Mouse (Mus musculus): ENCODE measurements at regions not wholly inside any gene's neighbourhood (a gene's known extent, or its start where the extent isn't known, plus 50 kb on each side); places are given as distances from the start of the nearest gene placed in this dataset.

DNA sequence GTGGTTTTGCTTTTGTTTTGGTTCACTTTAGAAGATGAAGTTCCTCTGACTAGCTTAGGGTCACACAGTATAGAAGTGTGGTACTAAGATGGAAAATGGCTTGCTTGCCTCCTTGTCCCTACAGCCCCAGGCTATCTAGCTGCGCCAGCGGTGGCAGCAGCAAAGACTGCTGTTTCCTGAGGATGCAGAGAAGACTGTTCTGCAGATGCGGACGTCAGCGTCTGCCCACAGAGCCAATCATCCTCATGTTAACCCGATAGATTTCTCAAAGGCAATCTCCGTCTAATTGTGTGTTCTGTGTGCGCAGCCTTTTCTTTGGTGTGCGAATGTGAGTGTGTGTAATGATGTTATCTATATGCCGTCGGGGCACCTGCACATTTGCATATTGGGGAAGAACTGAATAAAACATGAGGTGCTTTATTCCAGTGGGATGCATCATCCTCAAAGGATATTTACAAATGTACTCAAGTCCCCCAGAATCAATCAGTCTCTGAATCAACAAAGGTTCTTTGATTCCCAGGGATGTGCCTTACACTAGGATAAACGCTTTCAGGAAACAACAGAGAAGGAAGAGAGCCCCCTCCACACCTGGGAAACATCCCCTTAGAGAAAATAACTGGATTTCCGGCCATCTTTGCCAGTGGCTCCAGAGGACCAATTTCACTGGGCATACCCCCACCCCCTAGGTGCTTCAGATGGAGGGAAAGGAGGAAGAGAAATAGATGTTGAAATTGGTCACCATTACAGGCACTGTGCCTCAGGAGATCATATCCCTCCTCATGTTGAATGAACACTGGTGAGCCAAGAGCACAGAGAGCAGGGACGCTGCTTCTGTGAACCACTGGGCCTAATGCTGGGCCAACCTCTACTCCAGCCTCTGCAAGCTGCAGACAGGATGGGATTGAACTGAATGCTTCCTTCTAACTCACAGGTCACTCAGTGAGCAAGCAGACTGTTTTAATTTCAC is 409.7 kb upstream of the Plxna2 start:
- no peak for DNase-seq (ENCODE audit: low spot score)

DNA sequence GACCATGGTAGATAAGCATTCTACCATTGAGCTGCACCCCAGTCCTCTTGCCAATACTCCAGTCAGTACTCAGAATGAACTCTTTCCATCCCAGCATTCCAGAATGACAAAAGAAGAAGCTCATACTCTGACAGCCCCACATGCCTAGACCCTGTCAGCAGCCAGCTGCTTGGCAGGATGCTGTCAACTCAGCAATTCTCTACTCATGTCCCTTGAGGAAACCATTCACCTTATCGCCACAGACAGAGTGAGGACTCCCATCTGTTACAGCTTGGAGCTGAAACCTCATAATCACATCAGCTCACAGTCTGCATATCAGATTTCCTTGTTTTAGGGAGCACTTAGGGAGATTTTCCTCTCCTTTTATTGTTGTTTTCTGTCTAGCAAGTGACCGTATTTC is 420.5 kb upstream of the Plxna2 start:
- DNase-seq (ENCODE audit: low spot score), result no peak

DNA sequence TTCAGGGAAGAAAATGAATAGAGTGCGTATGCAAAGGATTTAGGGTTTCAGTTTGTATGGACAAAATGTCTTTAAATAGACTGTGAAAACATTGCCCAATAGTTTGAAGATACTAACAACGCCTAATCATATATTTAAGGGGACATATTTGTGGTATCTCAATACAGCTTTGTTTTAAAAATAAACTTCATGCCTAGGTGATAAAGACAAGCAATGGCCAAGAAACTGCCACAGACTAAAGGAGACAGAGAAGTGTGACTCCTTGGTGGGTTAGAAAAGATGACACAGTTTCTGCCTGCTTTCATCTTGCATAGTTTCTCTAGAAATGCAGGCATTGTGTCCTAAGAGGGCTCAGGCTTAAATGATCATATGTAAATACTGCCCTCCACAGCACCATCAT is 435.7 kb upstream of the Plxna2 start:
- DNase-seq (ENCODE audit: low spot score), result no peak

DNA sequence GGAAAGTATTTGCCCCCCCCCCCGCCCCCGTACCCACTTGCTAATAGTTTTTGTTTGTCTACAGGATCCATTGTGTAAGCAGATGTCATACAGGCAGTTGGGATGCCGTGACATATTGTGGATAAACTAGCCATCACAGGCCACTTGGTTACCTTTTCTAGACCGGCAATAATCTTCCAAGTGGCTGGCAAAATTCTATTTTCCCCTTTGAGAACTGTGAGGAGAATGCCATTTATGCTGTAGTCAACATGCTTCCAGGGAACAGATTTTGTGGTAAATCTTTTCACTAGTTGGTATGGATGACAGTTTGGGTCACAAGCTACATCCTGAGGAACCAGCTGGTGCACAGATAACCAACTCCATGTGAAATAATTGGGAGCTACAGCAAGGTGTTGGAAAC is 456.5 kb upstream of the Plxna2 start:
- DNase-seq (ENCODE audit: low spot score), result no peak

DNA sequence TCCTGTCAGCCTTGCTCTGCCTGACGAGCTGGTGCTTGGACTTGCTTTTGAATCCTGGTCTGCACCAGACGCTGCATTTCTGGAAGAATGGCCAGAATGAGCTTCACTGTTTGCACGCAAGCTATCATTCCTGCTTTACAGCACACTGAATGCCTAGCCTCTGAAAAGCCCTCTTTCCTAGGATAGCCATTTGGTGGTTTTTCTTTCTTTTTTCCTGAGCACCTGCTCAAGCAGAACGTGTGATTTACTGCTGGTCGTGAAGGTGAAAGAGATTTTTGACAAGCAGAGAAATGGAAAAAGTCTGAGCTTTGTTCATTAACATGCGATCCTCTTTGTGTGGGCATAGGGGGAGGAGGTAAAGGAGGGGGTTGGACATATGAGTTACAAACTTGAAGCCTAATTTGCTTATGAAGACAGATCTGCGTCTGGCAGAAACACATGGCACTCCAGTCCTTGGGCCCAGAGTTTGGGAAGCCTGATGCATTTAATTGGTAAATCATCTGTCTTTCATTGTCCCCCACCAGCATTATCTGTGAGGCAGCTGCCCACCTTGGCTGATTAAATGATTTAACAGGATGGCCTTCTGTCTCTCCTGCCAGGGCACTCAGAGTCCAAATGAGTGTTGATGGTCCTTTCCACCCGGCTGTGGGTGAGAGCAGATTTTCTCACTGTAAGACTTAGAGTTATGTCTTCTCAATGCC is 457.1 kb upstream of the Plxna2 start:
- DNase-seq (ENCODE audit: low spot score), result no peak

DNA sequence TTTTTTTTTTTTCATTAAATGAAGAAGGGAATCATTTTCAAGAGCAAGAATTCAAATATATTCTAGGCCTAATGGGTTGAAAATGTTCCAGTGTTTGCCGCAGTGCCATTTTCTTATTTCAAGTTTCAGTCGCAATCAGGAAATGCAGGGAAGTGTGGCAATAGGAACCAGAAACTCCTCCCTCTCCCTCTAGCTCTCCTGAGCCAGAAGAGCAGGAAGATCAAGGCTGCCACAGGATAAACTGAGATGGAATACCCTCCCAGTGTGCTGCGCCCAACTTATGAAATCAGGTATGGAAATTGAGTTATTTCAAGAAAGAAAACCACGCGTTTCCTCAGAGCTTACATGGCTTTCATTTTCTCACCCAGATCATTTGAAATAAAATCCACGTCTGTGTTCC is 460.8 kb upstream of the Plxna2 start:
- DNase-seq (ENCODE audit: low spot score), result no peak

DNA sequence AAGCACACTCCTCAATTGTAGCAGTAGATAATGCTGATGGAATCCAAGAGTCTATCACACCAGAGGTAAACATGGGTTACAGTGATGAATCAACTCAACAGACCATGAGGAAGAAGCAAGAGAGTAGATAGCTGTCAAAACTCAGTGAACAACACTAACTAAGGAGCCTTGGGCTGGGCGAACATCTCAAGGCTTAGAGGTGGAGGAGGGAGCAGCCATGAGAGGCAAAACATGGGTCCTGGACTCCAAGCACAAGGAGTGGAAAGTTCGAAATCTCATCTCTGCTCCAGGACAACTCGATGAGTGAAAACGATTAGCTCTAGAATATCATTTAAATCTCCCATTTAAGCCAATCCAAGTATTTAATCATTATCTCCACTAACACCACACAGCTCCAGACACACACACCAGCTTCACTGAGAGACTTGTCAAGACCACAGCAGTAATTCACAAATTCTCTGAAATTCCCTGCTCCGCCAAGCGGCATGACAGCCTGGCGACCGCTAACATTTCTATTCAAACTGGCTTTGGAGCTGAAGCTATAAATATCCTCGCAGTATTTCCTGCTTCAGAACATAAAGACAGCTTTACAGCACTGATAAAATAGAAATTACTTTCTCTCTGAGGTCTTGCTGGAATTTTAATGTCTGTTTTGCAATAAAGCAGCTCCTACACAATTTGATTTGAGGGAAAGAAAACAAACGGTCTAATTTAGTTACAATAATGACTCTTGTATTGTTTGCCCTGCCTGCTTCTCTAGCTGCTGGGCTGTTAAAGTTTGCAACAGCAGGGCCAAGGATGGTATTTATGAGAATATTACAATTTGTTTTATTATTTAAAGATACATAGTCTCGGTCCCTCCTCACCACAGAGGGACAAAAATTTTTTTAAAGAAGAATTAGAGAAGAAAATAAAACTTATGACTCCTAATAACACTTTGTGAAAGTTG is 469.3 kb upstream of the Plxna2 start:
- DNase-seq (ENCODE audit: low spot score), result no peak

DNA sequence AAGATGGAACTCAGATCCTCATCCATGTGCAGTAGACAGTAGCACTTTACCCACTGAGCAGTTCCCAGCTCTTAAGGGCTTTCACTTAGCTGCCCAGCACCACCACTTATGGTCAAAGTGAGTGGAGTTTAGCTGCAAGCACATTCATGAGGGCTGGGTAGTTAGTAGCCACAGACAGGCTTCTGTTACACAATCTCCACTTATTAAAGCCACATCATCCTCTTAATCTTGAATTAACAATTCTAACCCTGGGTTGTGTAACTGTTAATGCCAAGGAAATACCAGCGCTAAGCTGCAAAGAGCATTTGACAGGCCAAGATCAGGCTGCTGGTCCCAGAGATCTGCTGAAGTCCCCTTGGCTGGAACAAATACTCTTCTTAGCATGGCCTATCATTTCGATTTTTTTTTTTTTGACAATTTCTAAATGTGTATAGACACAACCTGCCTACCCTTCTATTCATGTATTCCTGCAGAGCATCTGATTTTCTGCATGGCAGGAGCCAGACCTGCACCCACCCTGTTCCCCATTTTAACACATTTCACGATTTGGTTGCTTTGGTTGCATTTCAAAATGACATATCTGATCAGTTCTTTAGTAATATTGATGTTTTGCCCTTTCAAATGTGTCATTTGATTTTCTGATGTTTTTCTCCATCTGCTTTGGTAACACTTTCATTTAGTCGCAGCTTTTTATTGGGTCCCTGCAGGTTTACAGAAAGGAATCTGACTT is 500.2 kb upstream of the Plxna2 start:
- DNase-seq (ENCODE audit: low spot score), result no peak

DNA sequence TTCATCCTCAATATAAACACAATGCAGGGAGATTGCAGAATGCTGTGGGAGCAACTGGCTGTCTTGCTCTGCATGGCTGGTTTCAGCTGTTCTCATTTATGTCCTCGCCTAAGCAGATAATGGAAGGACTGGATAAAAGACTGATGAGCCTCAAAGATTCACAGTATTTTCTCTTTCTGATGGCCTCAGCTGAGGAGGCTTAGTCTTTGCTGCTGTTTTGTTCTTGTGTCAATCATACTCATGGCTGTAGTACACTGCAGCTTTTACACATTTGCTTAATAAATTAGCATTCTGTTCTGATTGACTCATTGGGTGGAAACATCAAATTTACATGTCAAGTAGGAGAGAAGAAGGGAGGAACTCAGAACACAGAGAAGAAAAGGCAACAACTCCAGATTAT is 503.6 kb upstream of the Plxna2 start:
- DNase-seq (ENCODE audit: low spot score), result no peak

DNA sequence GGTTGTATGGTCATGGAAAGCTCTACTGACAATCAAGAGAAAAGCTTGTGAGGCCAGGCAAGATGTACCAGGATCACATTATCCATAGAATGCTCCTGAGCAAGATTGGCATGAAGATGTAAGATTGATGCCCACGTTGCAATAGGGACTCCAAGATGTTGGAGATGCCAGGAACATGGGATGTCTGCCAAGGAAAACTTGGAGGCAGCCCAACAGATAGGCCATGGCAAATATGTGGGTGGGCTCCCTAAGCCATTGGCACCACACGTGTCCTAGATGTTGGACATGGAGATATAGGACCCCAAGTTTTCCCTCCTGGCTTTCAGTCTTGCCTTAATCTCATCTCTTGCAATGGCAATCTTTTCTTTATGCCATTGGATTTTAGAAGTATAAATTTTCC is 506.1 kb upstream of the Plxna2 start:
- DNase-seq (ENCODE audit: low spot score), result no peak

DNA sequence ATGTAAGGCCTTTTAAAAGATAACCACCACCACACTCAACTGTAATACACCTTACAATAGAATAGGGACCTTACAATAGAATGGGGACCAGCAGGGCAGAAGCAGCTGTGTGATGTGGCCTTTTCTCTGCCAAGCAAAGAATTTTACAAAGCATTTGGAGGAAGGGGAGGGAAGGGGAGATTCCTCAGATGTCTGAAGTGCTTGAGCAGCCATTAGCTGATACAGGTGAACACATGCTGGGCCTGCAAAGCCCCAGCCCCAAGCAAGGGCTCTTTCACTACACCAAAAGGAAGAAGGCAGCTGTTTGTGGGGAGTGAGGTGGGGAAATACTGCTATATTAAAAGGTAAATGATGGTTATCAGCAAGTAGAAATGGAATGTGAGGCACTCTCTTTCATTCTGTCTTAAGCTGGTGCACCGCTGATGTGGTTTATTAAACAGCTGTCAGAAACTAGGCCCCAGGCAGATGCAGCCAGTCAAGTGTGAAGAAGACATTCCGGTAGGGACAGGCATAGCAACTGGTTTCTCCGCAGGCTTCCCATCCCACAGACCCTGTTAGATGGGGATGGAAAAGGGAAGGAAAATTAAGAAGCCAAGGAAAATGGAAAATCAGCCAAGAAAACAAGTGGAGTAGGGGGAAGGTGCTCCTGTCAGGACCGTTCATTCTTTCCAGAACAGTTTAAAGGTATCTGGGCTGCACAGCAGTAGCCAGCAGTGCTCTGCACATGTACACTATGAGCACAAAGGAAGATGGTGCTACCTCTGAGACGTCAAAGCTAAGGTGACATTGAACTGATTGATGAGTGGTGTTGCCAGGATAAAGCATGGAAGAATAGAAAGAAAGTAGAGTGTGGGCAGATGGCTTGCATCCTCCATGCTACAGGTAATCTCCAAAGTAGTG is 508.6 kb upstream of the Plxna2 start:
- DNase-seq (ENCODE audit: low spot score), result no peak

DNA sequence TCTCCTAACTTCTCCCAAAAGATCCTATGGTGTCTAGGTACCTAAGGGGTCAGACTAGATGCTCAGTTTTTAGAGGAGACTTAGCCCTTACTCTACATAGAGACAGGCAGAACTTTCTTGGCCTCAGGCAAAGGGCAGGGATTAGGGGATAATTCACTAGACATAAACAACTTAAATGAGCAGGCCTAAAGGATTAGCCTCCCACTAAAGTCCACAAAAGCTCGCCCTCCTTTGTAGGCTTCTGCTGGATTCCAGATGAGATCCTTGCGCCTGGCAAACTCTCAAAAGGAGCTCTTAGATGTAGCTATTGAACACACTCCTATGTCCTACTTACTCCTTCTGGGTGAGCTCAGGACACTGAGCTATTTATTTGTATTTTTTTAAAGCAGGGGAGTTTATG is 509.9 kb upstream of the Plxna2 start:
- DNase-seq (ENCODE audit: low spot score), result no peak

DNA sequence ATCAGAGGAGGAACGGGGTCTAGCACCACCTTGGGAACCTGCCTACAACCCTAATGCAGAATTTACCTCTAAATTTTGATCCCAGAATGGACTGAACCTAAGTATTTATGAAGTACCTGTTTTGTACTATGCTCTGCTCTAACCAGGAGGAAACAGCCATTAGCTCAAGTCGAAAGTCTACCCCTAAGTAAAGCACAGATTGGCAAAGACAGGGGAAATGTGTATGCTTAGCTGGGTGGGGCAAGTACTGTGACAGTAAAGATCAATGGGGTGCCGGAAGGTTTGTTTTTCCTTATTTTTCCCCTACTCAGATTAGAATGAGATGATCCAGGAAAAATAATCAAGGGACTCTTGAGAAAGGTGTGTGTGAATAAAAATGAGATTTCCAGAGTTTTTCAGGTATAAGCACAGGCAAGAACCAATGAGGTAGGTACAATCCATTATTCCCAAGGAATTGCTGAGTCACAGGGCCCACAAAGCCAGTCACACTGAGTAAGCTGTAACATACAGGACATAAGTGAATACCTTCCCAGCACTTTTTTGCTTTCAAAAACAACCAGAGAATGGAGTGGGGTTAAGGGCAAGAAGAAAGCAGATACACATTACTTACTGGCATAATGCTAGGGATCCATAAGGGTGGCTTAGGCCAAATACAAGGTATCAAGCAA is 510.6 kb upstream of the Plxna2 start:
- DNase-seq (ENCODE audit: low spot score), result no peak

DNA sequence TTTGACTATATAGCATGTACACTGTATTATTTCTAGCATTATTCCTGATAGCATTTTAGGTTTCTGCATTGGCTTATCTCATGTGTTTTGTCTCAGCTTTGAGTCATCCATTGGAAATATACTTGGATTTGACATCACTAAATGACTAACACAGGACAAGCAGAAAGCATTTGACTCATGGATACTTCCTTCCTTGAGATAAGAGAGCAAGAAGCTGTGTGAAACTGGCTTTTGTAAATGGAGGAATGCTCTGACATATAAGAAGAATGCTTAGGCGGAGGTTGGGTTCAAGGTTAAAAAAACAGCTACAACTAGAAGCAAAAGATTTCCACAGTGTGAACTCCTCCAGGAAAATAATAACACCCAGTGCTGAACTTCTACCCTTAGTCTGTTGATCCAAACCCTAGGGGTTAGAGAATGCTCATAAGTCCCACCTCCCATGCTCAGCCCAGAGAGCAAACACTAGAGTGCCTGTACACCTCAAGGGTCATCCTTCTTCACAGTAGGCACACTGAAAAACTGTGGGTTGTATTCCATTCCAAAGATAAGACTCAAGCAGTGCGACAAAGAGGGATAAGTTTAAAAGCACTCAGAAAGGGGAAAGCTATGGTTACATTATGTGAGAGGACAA is 528.0 kb upstream of the Plxna2 start:
- DNase-seq (ENCODE audit: low spot score), result no peak

DNA sequence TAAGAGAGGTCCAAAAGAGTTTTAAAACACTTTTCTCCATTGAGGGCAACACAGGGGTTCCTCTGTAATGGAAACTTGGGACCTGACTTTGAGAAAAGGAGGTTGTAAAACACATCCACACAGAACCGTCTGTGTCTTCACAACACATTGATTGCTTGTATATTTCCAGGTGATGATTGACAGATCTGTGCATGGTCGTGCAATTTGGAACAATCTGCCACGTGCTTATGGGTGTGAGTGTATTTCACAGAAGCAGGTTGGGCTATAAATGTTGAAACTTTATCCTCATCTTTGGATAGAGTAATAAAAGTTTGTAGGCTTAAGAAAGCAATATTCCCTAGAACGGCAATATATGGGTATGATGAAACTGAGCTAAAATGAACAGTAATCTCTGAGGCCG is 559.5 kb upstream of the Plxna2 start:
- DNase-seq (ENCODE audit: low spot score), result no peak

DNA sequence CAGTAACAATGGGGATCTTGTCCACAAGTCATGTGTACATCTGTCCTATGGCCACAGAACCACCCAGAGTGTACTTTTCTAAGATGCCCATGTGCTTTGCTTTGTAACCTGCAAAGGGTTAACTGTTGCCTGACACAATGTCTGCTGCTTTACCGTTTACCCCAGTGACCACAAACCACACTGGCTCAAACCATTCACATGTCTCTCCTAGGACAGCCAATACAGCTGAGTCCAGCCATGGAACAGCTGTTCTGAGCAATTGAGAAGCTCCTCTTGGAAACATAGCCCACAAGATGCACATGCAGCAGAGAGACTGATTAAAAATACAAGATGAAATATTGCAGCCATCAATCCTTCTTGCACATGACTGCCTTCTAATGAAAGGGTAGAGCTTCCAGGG is 561.5 kb upstream of the Plxna2 start:
- no peak for DNase-seq (ENCODE audit: low spot score)

DNA sequence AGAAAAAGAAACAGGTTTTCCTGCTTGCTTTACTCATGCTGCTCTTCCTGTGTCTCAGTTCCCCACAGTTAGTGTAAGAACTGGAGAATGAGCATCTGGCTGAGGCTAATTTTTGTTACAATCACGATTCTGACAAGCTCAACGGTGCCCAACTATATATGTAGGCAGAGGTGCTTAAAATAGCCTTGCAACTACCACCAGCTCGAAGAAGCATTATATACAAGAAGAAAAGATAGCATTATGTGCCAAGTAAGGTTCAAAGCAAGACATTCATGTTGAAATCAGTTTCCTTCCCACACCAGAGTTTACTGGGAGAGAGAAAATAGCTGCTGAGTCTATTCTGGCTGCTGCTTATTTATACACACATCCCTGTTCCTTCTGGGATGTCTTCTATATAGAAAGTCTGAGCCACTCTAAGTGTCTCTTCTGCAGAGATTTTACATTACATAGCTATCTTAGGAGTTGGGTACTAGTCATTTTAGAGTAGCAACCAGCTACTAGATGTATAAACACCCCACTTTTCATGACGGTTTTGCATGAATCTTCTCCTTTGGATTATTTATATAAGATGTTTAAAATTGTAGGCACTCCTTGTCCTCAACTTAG is 568.2 kb upstream of the Plxna2 start:
- DNase-seq (ENCODE audit: low spot score), result no peak

DNA sequence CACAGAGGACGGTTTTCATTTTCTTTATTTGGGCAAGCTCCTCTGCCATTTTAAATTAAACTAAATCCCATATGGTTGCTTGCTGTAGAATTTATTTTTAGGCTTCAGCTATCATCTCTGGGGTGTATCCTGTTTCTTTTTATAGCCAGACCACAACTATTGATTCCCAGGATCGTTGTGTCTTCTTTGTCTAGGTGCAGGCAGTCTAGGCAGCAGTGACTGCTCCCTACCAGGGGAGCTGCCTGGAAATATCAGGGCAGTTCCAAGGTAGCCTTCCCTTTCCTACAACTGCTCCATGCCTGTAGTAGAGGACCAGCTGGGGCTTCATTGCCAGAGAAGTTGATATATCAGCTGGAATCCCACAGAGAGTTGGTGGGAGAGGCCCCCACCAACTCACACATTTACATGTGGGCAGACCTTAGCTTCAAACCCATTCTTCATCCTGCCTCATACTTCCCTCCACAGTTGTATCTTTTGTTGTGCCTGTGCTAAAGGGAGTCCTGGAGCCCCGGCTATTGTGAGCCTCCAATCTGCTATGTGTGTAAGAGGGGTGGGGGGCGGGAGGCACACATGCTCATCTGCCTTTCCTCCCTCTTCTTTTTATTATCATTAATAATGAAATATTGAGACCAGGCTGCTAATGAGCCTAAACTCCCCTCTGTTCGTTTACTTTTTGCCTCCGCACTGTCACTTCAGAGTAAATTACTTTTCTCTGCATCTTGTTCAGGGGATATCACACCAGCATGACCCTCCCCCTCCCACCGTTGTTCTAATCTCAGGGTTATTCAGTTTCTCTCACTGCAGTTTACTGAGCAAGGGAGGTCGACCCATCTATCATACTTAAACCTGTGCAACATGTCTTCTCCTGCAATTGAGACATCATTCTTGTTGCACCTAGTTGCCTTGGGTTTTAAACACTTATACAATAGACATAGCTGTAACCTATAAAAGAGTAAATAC is 576.3 kb upstream of the Plxna2 start:
- no peak for DNase-seq (ENCODE audit: low spot score)
